Mouse (Mus musculus): ENCODE results near the gene Ahsa2. TPM values are rescaled to one million over a fixed set of nuclear protein-coding genes. Genes with fewer than 3 reads are reported as not detected.
"Not testable (repeated sequence)": the region's sequence is repeated elsewhere in the genome, so short reads cannot be mapped to it uniquely, and the experiment has no call there.

Gene Ahsa2
- polyA plus RNA-seq (2015; fragmentation: Nextera tagmentation; extraction: Ambion mirVana), result 16.0 and 17.3 TPM in 2 replicates

GRCm38 (mm10) chr11:23497718-23498509 is at the start of gene Ahsa2:
Gene Ahsa2 (minus strand): TSS chr11:23498030.
- H3K27me3 ChIP-seq (ENCODE audit: insufficient read depth, low read length), result no peaks in the 10 kb centered on the region
- peak within 1 kb of the TSS; percentile 85 for H3K4me2 ChIP-seq (ENCODE audit: low read depth, low read length)
- peak within 1 kb of the TSS; percentile 92 for H3K4me3 ChIP-seq (ENCODE audit: low read depth, low read length)
- peak within 1 kb of the TSS; percentile 90 for H3K9ac ChIP-seq (replicated peaks)
- H3K36me3 ChIP-seq (replicated peaks; ENCODE audit: insufficient read depth, low read length), result peaks cover 7% of the 10 kb centered on the region
- under 1% methylated on average over 51 of the region's 66 CpGs for WGBS (ENCODE audit: insufficient replicate concordance)
- TF ChIP-seq EP300 (IDR thresholded peaks at IDR 0.05; ENCODE audit: low read depth) (no peak), CTCF (IDR thresholded peaks at IDR 0.05; ENCODE audit: low read depth) (no peak)
- peak within 1 kb of the TSS; percentile 88 for H3K27ac ChIP-seq (ENCODE audit: low read depth)
- DNase-seq (peak; percentile 99), ATAC-seq (peak; percentile 97)
- no peaks in the 10 kb centered on the region for H3K9me3 ChIP-seq (ENCODE audit: low read length)
- peaks cover 12% of the 10 kb centered on the region for H3K4me1 ChIP-seq (ENCODE audit: insufficient read depth)

GRCm38 (mm10) chr11:23537446-23537845 is 39.6 kb upstream of the Ahsa2 start:
- H3K4me3 ChIP-seq (ENCODE audit: low read depth, low read length), result no peak overlapping the region
- TF ChIP-seq CTCF (IDR thresholded peaks at IDR 0.05; ENCODE audit: low read depth), result no peak
- TF ChIP-seq EP300 (IDR thresholded peaks at IDR 0.05; ENCODE audit: low read depth), result no peak
- no peak overlapping the region for H3K27ac ChIP-seq (ENCODE audit: low read depth)
- H3K36me3 ChIP-seq (replicated peaks; ENCODE audit: insufficient read depth, low read length), result no peaks in the 10 kb centered on the region
- H3K9me3 ChIP-seq (ENCODE audit: low read length), result no peaks in the 10 kb centered on the region
- ATAC-seq (no peak), DNase-seq (no peak)
- H3K9ac ChIP-seq (replicated peaks), result no peak overlapping the region
- H3K4me2 ChIP-seq (ENCODE audit: low read depth, low read length), result no peak overlapping the region
- no peaks in the 10 kb centered on the region for H3K27me3 ChIP-seq (ENCODE audit: insufficient read depth, low read length)
- 71% methylated on average over 2 of the region's 2 CpGs for WGBS (ENCODE audit: insufficient replicate concordance)
- H3K4me1 ChIP-seq (ENCODE audit: insufficient read depth), result no peaks in the 10 kb centered on the region

GRCm38 (mm10) chr11:23520473-23521205 is 22.8 kb upstream of the Ahsa2 start, which contains the start of gene 1700093K21Rik:
Gene 1700093K21Rik (minus strand): TSS chr11:23521155.
- H3K4me2 ChIP-seq (ENCODE audit: low read depth, low read length), result no peak within 1 kb of the TSS
- ATAC-seq, result no peak

GRCm38 (mm10) chr11:23518981-23519380 is 21.2 kb upstream of the Ahsa2 start:
- H3K27ac ChIP-seq (ENCODE audit: low read depth), result no peak overlapping the region
- no peak overlapping the region for H3K4me2 ChIP-seq (ENCODE audit: low read depth, low read length)
- no peaks in the 10 kb centered on the region for H3K9me3 ChIP-seq (ENCODE audit: low read length)
- no peaks in the 10 kb centered on the region for H3K27me3 ChIP-seq (ENCODE audit: insufficient read depth, low read length)
- WGBS (ENCODE audit: insufficient replicate concordance), result 70% methylated on average over 3 of the region's 3 CpGs
- H3K36me3 ChIP-seq (replicated peaks; ENCODE audit: insufficient read depth, low read length), result no peaks in the 10 kb centered on the region
- no peaks in the 10 kb centered on the region for H3K4me1 ChIP-seq (ENCODE audit: insufficient read depth)
- TF ChIP-seq CTCF (IDR thresholded peaks at IDR 0.05; ENCODE audit: low read depth), result no peak
- TF ChIP-seq EP300 (IDR thresholded peaks at IDR 0.05; ENCODE audit: low read depth), result no peak
- H3K4me3 ChIP-seq (ENCODE audit: low read depth, low read length), result no peak overlapping the region
- no peak for ATAC-seq
- DNase-seq, result no peak
- no peak overlapping the region for H3K9ac ChIP-seq (replicated peaks)

More at GRCm38 (mm10) chr11:23520473-23521205, 22.8 kb upstream of the Ahsa2 start, which contains the start of gene 1700093K21Rik:
- Histone ChIP-seq H3K4me3 (ENCODE audit: low read depth, low read length) (no peak within 1 kb of the TSS), H3K27me3 (ENCODE audit: insufficient read depth, low read length) (no peaks in the 10 kb centered on the region), H3K4me1 (ENCODE audit: insufficient read depth) (no peaks in the 10 kb centered on the region), H3K9ac (replicated peaks) (no peak within 1 kb of the TSS), H3K9me3 (ENCODE audit: low read length) (no peaks in the 10 kb centered on the region), H3K27ac (ENCODE audit: low read depth) (no peak within 1 kb of the TSS), H3K36me3 (replicated peaks; ENCODE audit: insufficient read depth, low read length) (no peaks in the 10 kb centered on the region)
- 56% methylated on average over 5 of the region's 5 CpGs for WGBS (ENCODE audit: insufficient replicate concordance)
- no peak for DNase-seq
- TF ChIP-seq CTCF (IDR thresholded peaks at IDR 0.05; ENCODE audit: low read depth) (no peak), EP300 (IDR thresholded peaks at IDR 0.05; ENCODE audit: low read depth) (no peak)

GRCm38 (mm10) chr11:23515315-23515714 is 17.5 kb upstream of the Ahsa2 start:
- WGBS (ENCODE audit: insufficient replicate concordance), result 67% methylated on average over 2 of the region's 2 CpGs
- no peaks in the 10 kb centered on the region for H3K9me3 ChIP-seq (ENCODE audit: low read length)
- H3K4me2 ChIP-seq (ENCODE audit: low read depth, low read length), result no peak overlapping the region
- no peak overlapping the region for H3K4me3 ChIP-seq (ENCODE audit: low read depth, low read length)
- DNase-seq (no peak), ATAC-seq (no peak)
- H3K36me3 ChIP-seq (replicated peaks; ENCODE audit: insufficient read depth, low read length), result no peaks in the 10 kb centered on the region
- TF ChIP-seq EP300 (IDR thresholded peaks at IDR 0.05; ENCODE audit: low read depth) (no peak), CTCF (IDR thresholded peaks at IDR 0.05; ENCODE audit: low read depth) (no peak)
- H3K9ac ChIP-seq (replicated peaks), result no peak overlapping the region
- no peak overlapping the region for H3K27ac ChIP-seq (ENCODE audit: low read depth)
- no peaks in the 10 kb centered on the region for H3K27me3 ChIP-seq (ENCODE audit: insufficient read depth, low read length)
- H3K4me1 ChIP-seq (ENCODE audit: insufficient read depth), result no peaks in the 10 kb centered on the region

GRCm38 (mm10) chr11:23514785-23515184 is 17.0 kb upstream of the Ahsa2 start:
- ATAC-seq; H3K9me3 ChIP-seq (ENCODE audit: low read length); H3K9ac ChIP-seq (replicated peaks); H3K4me3 ChIP-seq (ENCODE audit: low read depth, low read length); DNase-seq; H3K4me1 ChIP-seq (ENCODE audit: insufficient read depth); H3K27me3 ChIP-seq (ENCODE audit: insufficient read depth, low read length); H3K36me3 ChIP-seq (replicated peaks; ENCODE audit: insufficient read depth, low read length); H3K4me2 ChIP-seq (ENCODE audit: low read depth, low read length); H3K27ac ChIP-seq (ENCODE audit: low read depth): not testable (repeated sequence)
- 54% methylated on average over 4 of the region's 4 CpGs for WGBS (ENCODE audit: insufficient replicate concordance)

- not testable (repeated sequence) for H3K27me3 ChIP-seq (ENCODE audit: insufficient read depth, low read length); H3K9ac ChIP-seq (replicated peaks); ATAC-seq; H3K36me3 ChIP-seq (replicated peaks; ENCODE audit: insufficient read depth, low read length); H3K4me3 ChIP-seq (ENCODE audit: low read depth, low read length); H3K4me1 ChIP-seq (ENCODE audit: insufficient read depth); H3K27ac ChIP-seq (ENCODE audit: low read depth); H3K9me3 ChIP-seq (ENCODE audit: low read length); H3K4me2 ChIP-seq (ENCODE audit: low read depth, low read length); DNase-seq
- WGBS (ENCODE audit: insufficient replicate concordance), result 78% methylated on average over 5 of the region's 5 CpGs
Observed at GRCm38 (mm10) chr11:23504801-23505200, 7.0 kb upstream of the Ahsa2 start.
